Mouse (Mus musculus) layer of hippocampus, adult 11-12 months (tissue): ENCODE data around the gene 4921504E06Rik.

ENCODE experiments used
- DNase-seq: peaks from one replicate; pipeline ENCODE4 v3.0.0; 2022; ENCODE audit warnings: low spot score

4921504E06Rik gene

GRCm38 (mm10) chr2:19505744-19506143 is 48.0 kb downstream of the 4921504E06Rik start:
- DNase-seq: no peak

- DNase-seq: no peak
These were observed 63.5 kb downstream of the 4921504E06Rik start for GRCm38 (mm10) chr2:19490262-19490661.

- no peak for DNase-seq
These were observed 91.8 kb downstream of the 4921504E06Rik start for GRCm38 (mm10) chr2:19461940-19462339.

GRCm38 (mm10) chr2:19458785-19459184 is 94.9 kb downstream of the 4921504E06Rik start:
- DNase-seq: no peak

- DNase-seq: no peak
These were observed 97.7 kb downstream of the 4921504E06Rik start for GRCm38 (mm10) chr2:19455857-19456482.

- no peak for DNase-seq
These were observed 98.5 kb downstream of the 4921504E06Rik start for GRCm38 (mm10) chr2:19455228-19455627.

GRCm38 (mm10) chr2:19452531-19453055 is 101.1 kb downstream of the 4921504E06Rik start:
- DNase-seq: no peak

GRCm38 (mm10) chr2:19449308-19449707 is 104.4 kb downstream of the 4921504E06Rik start:
- no peak for DNase-seq

- no peak for DNase-seq
These were observed 105.5 kb downstream of the 4921504E06Rik start for GRCm38 (mm10) chr2:19448042-19448700.

- no peak for DNase-seq
These were observed 107.0 kb downstream of the 4921504E06Rik start for GRCm38 (mm10) chr2:19446746-19447145.

- no peak for DNase-seq
These were observed 107.7 kb downstream of the 4921504E06Rik start for GRCm38 (mm10) chr2:19445871-19446501.

- no peak for DNase-seq
These were observed 108.5 kb downstream of the 4921504E06Rik start, which contains the start of gene Ptf1a for GRCm38 (mm10) chr2:19444931-19445831. TSS of gene Ptf1a (plus strand) at chr2:19445663.

GRCm38 (mm10) chr2:19444346-19444745 is 109.4 kb downstream of the 4921504E06Rik start:
- DNase-seq: no peak

GRCm38 (mm10) chr2:19431614-19432323 is 121.9 kb downstream of the 4921504E06Rik start:
- no peak for DNase-seq

GRCm38 (mm10) chr2:19431186-19431585 is 122.5 kb downstream of the 4921504E06Rik start:
- no peak for DNase-seq

GRCm38 (mm10) chr2:19430746-19431145 is 123.0 kb downstream of the 4921504E06Rik start:
- DNase-seq: no peak

GRCm38 (mm10) chr2:19429691-19430690 is 123.7 kb downstream of the 4921504E06Rik start:
- no peak for DNase-seq

GRCm38 (mm10) chr2:19429031-19429430 is 124.7 kb downstream of the 4921504E06Rik start:
- DNase-seq: no peak

GRCm38 (mm10) chr2:19423086-19423485 is 130.6 kb downstream of the 4921504E06Rik start:
- DNase-seq: no peak

- DNase-seq: no peak
These were observed 131.5 kb downstream of the 4921504E06Rik start for GRCm38 (mm10) chr2:19422226-19422625.
